Mouse (Mus musculus) embryo, embryonic 11 days (tissue): ENCODE data around the gene Mpo.

Source experiments
- DNase-seq: peaks from one replicate; pipeline ENCODE4 v3.0.0-alpha.2; 2015

Gene Mpo

DNA sequence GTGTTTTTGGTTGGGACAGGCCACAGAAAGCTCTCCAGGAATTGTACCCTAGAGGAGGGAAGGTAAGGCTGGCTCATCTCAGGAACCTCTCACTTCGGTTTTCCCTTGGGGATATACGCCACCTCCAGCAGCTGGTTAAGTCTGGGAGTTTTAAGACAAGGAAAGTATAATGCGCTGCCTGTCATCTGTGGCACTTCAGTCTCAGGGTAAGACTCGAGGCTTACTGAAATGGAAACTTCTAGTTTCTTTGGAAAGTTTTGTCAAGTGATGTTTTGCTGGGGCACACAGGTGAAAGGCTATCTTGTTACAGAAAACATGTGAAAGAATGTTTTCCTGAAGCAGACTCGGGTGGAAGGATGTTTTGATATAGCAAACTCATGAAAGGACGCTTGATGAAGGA, 14.1 kb downstream of the Mpo start:
- DNase-seq: no peak

DNA sequence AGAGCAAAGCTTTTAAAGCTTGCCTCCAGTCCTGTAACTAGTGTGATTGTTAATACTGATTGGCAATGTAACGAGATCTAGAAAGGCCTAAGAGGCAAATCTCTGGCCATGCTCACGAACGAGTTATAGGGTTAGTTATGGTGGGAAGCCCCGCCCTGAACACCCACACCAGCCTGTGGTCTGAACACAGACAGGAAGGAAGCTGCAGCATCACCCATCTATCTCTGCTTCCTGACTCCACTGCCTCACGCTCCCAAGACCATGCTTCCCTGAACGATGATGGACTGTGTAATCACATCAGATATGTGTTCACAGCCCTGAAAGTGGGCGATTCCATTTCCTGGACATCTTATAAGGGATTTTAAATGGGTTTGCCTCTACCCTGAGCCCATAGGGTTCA, 14.9 kb downstream of the Mpo start:
- no peak for DNase-seq

DNA sequence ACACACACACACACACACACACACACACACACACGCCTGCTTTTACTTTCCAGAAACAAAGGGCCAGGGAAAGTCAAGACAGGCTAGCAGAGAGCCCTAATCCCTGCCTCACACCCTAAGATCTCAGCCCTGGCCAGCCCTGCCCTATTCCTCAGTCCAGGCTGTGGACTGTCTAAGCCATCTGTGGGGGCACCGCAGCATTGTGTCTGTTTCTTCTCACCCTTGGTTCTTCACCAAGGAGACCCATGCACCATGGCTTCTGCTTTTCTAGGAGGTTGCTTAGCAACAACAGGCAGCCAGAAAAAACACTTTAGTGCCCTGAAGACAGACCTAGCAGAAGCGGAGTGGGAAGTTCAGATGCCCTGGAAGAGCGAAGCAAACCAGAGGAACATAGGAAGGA, 18.0 kb downstream of the Mpo start:
- DNase-seq: no peak

DNA sequence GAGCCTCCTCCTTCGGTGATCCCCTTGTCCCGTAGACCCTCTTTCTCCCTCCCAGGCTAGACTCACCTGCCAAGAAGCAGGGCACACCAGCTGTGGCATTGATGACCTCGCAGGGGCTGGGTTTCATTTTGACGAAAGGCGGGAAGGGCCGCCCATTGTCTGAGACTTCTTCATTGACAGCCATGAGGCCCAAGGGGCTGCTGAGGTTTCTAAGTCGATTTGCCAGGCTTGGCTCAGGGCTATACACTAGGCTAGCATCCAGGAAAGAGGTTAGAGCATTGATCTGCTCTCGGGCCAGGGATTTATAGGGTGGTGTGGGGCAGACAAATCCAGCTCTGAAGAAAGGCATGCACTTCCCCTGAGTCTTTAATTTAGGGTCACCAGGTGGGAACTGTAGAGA, 21.4 kb downstream of the Mpo start:
- no peak for DNase-seq

DNA sequence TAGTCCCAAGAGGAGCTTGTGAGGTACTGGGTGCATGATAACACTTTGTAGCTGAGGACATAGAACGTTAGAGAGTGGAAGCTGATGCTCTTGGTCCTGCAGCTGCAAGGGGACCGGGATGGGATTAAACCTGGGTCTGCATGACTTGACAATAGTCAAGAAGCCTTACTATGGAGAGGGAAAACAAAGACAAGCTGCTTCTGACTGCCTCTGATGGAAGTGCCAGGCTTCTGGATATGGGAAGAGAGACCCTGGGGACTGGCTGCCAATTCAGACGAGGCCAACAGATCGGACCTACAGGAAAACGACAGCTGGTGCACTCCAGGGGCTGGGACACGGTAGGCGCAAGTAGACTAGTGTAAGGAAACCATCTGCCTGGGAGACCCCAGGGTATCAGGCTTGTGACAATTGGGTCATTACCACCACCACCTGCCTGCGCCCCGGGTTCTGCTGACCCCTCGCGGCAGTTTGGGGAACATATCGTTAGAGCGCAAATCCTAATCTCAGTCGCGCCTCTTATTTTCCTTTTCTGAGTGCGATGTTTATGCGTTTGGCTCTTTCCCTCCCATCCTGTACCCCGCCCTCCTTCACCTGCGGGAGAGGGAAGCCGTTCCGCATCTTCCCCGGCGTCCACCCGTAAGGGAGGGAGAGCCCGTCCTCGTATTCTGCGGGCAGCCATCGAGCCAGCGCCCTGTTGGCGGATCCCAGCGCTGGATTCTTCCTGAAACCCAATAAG, 23.5 kb downstream of the Mpo start:
- peak; percentile 70 for DNase-seq

DNA sequence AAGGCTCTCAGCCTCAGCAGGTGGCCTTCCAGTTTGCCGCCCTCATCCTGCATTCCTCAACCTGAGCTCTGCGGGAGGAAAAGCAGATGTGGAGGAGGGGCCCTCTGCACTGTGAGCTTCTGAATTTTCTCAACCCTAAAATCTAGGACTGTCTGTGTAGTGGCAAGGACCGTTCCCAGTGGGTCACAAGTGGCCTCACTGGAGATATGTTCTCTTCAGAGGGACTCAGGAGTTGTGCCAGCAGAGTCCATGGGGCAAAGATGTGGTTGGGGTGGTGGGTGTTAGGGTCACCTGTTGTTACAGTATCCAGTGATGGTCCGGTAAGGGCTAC, 24.0 kb downstream of the Mpo start:
- DNase-seq: no peak

DNA sequence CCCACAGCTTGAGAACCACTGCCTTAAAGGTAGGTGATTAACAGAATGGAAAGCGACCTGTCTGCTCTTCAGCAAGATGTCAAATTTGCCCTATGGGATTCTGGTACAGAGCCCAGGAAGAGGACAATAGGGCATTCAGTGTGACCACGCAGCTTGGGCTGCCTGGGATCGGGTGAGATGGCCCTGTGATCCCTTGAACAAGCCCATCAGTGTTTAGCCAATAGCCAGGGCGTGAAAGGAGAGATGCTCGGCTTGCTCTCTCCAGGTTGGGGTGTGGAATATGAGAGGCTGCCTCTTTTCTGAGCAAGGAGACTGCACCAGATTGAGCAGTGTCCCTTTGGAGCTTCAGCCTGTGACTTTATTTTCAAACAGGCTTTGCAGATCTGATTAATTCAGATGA, 28.1 kb downstream of the Mpo start:
- DNase-seq: no peak

DNA sequence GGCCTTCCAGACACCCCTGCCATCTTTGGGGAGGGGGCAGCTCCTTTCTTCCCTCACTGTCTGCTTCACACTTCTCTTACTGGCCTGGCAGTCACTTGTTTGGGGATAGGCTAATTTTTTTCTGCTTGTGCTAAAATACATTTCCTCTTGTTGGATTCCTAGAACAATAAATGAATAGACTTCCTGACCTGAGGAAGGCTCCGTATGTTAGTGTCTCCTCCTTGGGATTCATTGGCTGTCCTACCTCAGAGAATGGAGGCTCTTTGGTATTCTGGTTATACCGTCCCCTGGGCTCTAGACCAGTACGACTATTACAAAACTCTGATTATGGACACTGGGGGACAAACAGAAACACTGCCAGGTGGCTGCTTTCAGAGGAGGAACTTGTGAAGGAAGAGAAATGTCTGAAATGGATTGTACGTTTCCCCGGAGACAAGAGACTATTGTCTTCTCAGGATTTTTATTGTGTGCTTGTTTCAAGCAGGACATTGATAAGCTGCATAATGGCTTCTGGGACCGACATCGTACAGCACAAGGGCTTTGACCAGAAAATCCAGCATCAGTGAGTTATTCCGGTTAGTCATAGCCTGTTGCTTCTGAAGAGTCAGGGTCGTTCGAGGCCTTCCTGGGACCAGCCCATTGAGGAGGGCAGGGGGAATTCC, 35.0 kb downstream of the Mpo start, which contains the start of gene Lpo:
Lpo (minus strand) TSS at position 51 of the 662 bp plus-strand sequence.
- peak; percentile 31 for DNase-seq

DNA sequence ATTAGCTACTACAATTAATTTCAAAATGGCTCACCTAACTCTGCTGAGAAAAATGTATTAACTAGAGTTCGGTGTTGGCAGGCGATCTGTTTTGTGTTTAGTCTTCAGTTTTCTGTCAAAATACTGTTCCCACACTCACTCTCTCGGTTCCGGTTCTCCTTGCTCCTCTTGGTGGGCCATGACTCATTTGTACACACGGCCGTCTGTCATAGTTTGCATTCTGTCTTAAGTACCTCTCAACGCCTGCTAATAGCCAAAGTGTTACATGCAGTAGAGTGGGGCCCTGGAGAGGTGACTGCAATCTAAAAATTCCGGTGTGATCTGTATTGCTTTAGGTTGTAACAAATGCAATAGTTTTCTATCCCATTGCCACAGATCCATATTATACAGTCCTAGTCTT, 47.3 kb downstream of the Mpo start:
- no peak for DNase-seq

DNA sequence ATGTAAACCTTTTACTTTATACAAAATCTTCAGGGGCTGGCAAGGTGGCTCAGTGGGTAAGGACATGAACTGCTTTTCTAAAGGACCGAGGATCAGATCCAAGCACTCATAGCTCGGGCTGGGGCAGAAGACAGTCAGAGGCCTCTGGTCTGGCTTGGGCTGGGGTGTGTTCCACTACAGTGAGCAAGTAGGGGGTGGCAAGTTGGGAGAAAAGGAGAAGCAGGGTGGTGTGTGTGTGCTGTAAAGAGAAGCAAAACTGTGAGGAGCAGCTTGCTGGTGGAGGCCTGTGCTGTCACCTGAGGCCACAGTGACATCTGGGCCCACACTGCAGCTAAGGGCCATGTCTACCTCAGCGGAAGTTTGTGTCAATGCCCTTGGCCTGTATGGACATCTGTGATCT, 48.1 kb downstream of the Mpo start:
- DNase-seq: no peak

DNA sequence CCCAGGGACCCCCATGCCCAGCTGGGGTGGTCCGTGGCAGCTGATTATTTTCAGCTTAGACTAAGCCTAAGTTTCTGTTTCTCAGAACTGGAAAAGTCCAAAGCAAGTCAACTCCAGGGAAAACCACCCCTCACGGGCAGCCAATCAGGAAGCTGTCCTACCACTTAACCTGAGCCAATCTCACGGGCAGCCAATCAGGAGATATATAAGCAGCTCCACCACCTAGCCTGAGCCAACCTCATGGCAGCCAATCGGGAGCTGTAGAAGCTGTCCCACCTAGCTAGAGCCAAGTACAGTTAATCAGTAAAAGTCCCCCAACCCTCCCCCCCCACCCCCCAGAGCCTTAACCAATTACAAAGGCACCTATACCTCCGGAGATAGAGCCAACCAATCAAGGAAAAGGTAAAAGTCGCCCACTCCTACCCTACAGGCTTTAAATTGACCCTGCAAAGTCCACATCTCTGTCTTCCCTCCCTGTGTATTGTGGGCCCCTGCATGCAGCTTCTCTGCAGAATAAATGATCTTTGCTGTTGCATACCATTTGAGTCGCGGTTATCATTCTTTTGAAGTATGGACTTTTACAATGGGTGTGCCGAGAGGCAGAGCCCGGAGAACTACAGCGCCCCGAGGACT, 53.7 kb downstream of the Mpo start:
- DNase-seq: no peak

DNA sequence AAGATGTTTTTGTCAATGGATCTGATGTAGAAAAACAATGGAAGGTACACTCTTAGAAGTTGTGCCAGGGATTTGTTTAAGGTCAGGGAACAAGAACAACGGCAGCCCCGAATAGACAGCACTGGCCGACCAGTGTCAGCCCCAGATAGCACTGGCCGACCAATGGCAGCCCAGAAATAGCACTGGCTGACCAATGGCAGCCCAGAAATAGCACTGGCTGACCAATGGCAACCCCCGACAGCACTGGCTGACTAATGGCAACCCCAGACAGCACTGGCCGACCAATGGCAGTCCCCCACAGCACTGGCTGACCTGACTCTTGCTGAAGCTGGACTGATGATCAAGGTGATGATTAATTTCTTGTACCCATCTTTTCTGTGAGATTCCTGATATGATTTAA, 54.5 kb downstream of the Mpo start:
- DNase-seq: peak; percentile 16

DNA sequence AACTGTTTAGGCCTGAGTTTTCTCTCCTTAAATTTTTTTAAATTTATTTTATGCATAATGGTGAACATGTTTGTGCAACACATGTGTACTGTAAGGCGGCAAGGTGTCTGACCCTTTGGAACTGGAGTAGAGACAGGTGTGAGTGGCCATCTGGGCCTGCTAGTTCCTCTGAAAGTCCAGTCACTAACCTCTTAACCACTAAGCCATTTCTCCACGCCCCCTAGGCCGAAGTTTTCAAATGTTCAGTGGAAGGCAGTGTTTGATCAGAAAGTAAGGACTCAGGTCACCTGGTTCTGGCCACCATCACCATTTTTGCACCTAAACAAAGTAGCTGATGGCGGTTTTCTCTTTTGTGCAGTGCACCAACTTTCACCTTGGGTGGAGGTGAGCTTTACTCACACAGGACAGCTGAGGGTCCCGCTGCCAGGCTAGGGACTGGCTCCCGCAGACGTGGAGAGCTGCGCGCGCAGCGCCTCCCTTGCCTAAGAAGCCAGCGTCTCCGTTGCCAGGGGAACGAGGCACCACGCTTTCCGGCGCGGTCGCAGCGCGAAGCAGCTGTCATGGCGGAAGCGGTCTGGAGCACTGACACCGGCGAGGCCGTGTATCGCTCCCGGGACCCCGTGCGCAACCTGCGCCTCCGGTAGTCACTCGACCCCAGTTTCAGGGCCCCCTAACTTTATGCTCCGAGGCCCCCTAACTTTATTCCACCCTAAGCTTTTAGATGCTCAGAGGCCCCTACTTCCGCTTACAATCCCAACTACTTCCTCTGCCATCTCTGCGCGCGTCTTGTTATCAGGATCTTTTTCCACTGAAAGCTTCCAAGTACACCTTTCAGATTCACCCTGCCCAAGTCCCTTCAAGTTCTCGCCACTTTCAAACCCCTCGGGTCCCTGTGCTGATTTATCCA, 59.6 kb downstream of the Mpo start, which contains the start of gene Mks1:
Mks1 (plus strand) TSS at position 526 of the 907 bp plus-strand sequence.
- DNase-seq: peak; percentile 100

DNA sequence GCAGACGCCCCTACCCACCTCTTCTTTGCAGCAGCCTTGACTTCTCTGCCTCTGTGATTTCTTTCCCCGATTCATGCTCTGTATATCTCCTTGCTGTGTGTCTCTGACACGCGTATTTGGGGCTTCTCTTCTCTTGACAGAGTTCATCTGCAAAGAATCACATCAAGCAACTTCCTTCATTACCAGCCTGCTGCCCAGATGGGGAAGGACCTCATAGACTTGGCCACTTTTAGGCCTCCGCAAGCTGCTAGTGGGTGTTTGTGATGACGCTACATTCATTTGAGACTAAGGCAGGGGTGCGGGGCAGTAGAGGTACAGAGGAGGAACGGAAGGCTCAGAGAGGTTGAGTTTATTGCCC, 60.2 kb downstream of the Mpo start:
- peak; percentile 26 for DNase-seq
